In the genomic region with DNA sequence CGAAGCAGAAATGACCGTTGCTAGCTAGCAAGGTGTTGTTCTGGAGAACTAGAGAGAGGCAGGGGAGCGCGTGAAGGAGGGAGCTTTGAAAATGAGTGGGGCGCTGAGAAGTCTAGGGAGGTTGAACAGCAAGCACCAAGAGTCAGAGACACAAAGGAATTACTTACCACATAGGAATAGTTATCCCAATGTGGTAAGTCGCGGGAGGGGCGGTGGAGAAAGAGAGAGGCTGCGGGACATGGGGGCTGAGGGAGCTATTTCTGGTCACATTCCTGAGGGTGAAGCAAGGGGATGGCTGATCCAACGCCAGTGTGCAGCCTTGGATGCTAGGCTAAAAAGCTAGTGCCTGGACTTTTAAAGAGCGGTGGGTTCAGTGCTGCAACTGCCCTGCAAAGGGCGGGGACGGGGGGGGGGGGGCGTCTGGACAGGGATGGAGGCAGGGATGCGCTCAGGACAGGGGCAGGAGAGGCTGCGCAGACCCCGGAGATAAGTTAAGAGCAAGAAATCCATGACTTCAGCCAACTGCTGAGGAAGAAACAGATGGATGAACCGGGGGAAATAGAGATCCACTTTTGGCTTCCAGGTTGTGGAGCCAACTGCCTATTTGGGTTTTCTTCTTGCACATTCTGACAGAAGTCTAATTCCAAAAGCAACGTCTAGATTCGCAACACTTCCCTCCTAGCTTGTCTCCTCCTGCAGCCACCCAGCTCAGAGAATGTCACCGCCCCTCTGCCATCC, we compare ENCODE assay signal across 23 mouse cellular contexts. TPM values are rescaled to one million over a fixed set of nuclear protein-coding genes. Genes with fewer than 3 reads are reported as not detected.
DNase-seq lines count a peak whose midpoint lies in the region; ATAC-seq and TF ChIP-seq lines count a peak whose summit lies in the region.
"Not testable (repeated sequence)": the region's sequence is repeated elsewhere in the genome, so short reads cannot be mapped to it uniquely, and the experiment has no call there.
"Had no signal": no experiment of that assay in that cellular context is flagged by ENCODE, and none has a peak within 500 bp of the region (broad histone marks: within the 10 kb centered on the region; RNA-seq: fewer than 3 reads in every experiment).

No protein-coding gene starts in this region.

- intact Hi-C loops in gastrocnemius, adult 2 months (cut with DNase I): not testable (repeated sequence)

- H3K9me3 ChIP-seq in embryonic facial prominence, embryonic 15.5 days (replicated peaks); heart, embryonic 13.5 days; hindbrain, postnatal 0 days (ENCODE audit: low read length); limb, embryonic 11.5 days (ENCODE audit: control insufficient read depth, low read length); lung, postnatal 0 days (ENCODE audit: low read length): not testable (repeated sequence)

- not testable (repeated sequence) for H3K4me3 ChIP-seq in embryonic facial prominence, embryonic 15.5 days (replicated peaks); hindbrain, postnatal 0 days (ENCODE audit: low read length); limb, embryonic 11.5 days (ENCODE audit: low read depth, low read length); lung, postnatal 0 days (ENCODE audit: low read depth, low read length)
- peak overlapping the region; percentile 7 for H3K4me3 ChIP-seq in gastrocnemius, adult 2 months
- peak overlapping the region; percentile 26 for H3K4me3 ChIP-seq in heart, embryonic 13.5 days

- H3K4me2 ChIP-seq in embryonic facial prominence, embryonic 15.5 days (replicated peaks): peak overlapping the region; percentile 22; the same call in 1 of the 2 replicates
- H3K4me2 ChIP-seq in heart, embryonic 13.5 days: peak overlapping the region; percentile 60
- H3K4me2 ChIP-seq in hindbrain, postnatal 0 days (ENCODE audit: low read depth, low read length); limb, embryonic 11.5 days (ENCODE audit: low read depth, severe bottlenecking); lung, postnatal 0 days (replicated peaks; ENCODE audit: low read depth, low read length): not testable (repeated sequence)

- TF ChIP-seq CTCF in gastrocnemius, adult 2 months (IDR thresholded peaks at IDR 0.05); hindbrain, postnatal 0 days (IDR thresholded peaks at IDR 0.05; ENCODE audit: low read depth); lung, postnatal 0 days (IDR thresholded peaks at IDR 0.05): not testable (repeated sequence)

- H3K27me3 ChIP-seq in embryonic facial prominence, embryonic 15.5 days; heart, embryonic 13.5 days (replicated peaks); hindbrain, postnatal 0 days (ENCODE audit: insufficient read depth, low read length); limb, embryonic 11.5 days (ENCODE audit: control insufficient read depth, insufficient read depth, low read length); lung, postnatal 0 days (replicated peaks; ENCODE audit: insufficient read depth, low read length): not testable (repeated sequence)

- 8% methylated on average over 15 of the region's 21 CpGs for WGBS in embryonic facial prominence, embryonic 15.5 days
- 12% methylated on average over 16 of the region's 21 CpGs for WGBS in heart, embryonic 13.5 days
- 22% methylated on average over 12 of the region's 21 CpGs for whole genome bisulfite sequencing in hindbrain, postnatal 0 days
- WGBS in limb, embryonic 11.5 days: 18% methylated on average over 15 of the region's 21 CpGs
- WGBS in lung, postnatal 0 days: 18% methylated on average over 9 of the region's 21 CpGs

- not testable (repeated sequence) for H3K27ac ChIP-seq in embryonic facial prominence, embryonic 15.5 days (replicated peaks); hindbrain, postnatal 0 days; limb, embryonic 11.5 days (replicated peaks; ENCODE audit: low read depth, low read length); lung, postnatal 0 days (ENCODE audit: low read length)
- H3K27ac ChIP-seq in gastrocnemius, adult 2 months: peak overlapping the region; percentile 51; the same call in 1 of the 2 replicates
- H3K27ac ChIP-seq in heart, embryonic 13.5 days (replicated peaks): 0 out of 2 replicates have a peak overlapping the region, but pooled peaks have one; percentile 32

- TF ChIP-seq EP300 in lung, postnatal 0 days (IDR thresholded peaks at IDR 0.05): not testable (repeated sequence)

- DNase-seq in cerebellum, adult 9-10 months: peak; percentile 46
- not testable (repeated sequence) for DNase-seq in gastrocnemius, adult 2 months
- DNase-seq in hindbrain, postnatal 0 days (ENCODE audit: low spot score): peak; percentile 0
- peak; percentile 20 for DNase-seq in limb, embryonic 11.5 days (ENCODE audit: low spot score)
- DNase-seq in lung, postnatal 0 days (ENCODE audit: low spot score): peak; percentile 15

- not testable (repeated sequence) for H3K36me3 ChIP-seq in embryonic facial prominence, embryonic 15.5 days; heart, embryonic 13.5 days; hindbrain, postnatal 0 days (ENCODE audit: insufficient read depth, low read length); limb, embryonic 11.5 days (ENCODE audit: control insufficient read depth, insufficient read depth, low read length); lung, postnatal 0 days (ENCODE audit: insufficient read depth, low read length)

- not testable (repeated sequence) for H3K9ac ChIP-seq in embryonic facial prominence, embryonic 15.5 days; hindbrain, postnatal 0 days (replicated peaks; ENCODE audit: low read length); limb, embryonic 11.5 days (ENCODE audit: low read length); lung, postnatal 0 days (replicated peaks; ENCODE audit: low read depth)
- peak overlapping the region; percentile 44; the same call in 1 of the 2 replicates for H3K9ac ChIP-seq in heart, embryonic 13.5 days

- H3K4me1 ChIP-seq in embryonic facial prominence, embryonic 15.5 days; heart, embryonic 13.5 days; hindbrain, postnatal 0 days (ENCODE audit: insufficient read depth, low read length); limb, embryonic 11.5 days (ENCODE audit: control insufficient read depth, insufficient read depth, low read length); lung, postnatal 0 days (ENCODE audit: insufficient read depth, low read depth, low read length): not testable (repeated sequence)

- ATAC-seq in embryonic facial prominence, embryonic 15.5 days (ENCODE audit: insufficient number of reproducible peaks, low FRiP score, low TSS enrichment, low read depth); heart, embryonic 13.5 days (ENCODE audit: extremely low read depth, insufficient number of reproducible peaks, low FRiP score, low TSS enrichment); hindbrain, postnatal 0 days; limb, embryonic 11.5 days (ENCODE audit: insufficient number of reproducible peaks, low FRiP score, low TSS enrichment, low read depth); lung, postnatal 0 days: not testable (repeated sequence)

RNA-seq across cellular contexts. Expression of a gene that starts 7.9 kb away (rescaled TPM):
- 36.5 and 43.8 TPM in 2 replicates for polyA plus RNA-seq in embryonic facial prominence, embryonic 15.5 days (2015; fragmentation: Nextera tagmentation; extraction: Ambion mirVana)
- 10 to 100 TPM; 15.4 to 19.2 TPM for total RNA-seq in gastrocnemius, adult 2 months (2021)
- 44.5 and 49.3 TPM in 2 replicates for polyA plus RNA-seq in heart, embryonic 13.5 days (2015; fragmentation: Nextera tagmentation; extraction: Ambion mirVana)
- 148 and 223 TPM in 2 replicates for total RNA-seq in hindbrain, postnatal 0 days (2014; rRNA removed)
- polyA plus RNA-seq in hindbrain, postnatal 0 days (2015; fragmentation: Nextera tagmentation; extraction: Ambion mirVana): 289 and 292 TPM in 2 replicates
- polyA plus RNA-seq in limb, embryonic 11.5 days (2014; fragmentation: Nextera tagmentation; extraction: Ambion mirVana): 29.9 and 40.0 TPM in 2 replicates
- polyA plus RNA-seq in lung, postnatal 0 days (2015; fragmentation: Nextera tagmentation; extraction: Ambion mirVana): 23.7 and 24.5 TPM in 2 replicates
- total RNA-seq: monocyte, adult 5-6 weeks had no signal
- polyA plus RNA-seq: G1E had no signal

RNA-seq across cellular contexts. Expression of a gene that starts 26.0 kb away (rescaled TPM):
- polyA plus RNA-seq in embryonic facial prominence, embryonic 15.5 days (2015; fragmentation: Nextera tagmentation; extraction: Ambion mirVana): 75.9 and 79.7 TPM in 2 replicates
- 10 to 100 TPM in 1 of 2 experiments, 1 to 10 TPM in 1; 8.2 to 13.3 TPM for total RNA-seq in gastrocnemius, adult 2 months (2021)
- polyA plus RNA-seq in heart, embryonic 13.5 days (2015; fragmentation: Nextera tagmentation; extraction: Ambion mirVana): 63.3 and 69.8 TPM in 2 replicates
- 95.9 and 108 TPM in 2 replicates for total RNA-seq in hindbrain, postnatal 0 days (2014; rRNA removed)
- polyA plus RNA-seq in hindbrain, postnatal 0 days (2015; fragmentation: Nextera tagmentation; extraction: Ambion mirVana): 61.3 and 61.9 TPM in 2 replicates
- polyA plus RNA-seq in limb, embryonic 11.5 days (2014; fragmentation: Nextera tagmentation; extraction: Ambion mirVana): 73.5 and 83.4 TPM in 2 replicates
- 43.3 and 43.7 TPM in 2 replicates for polyA plus RNA-seq in lung, postnatal 0 days (2015; fragmentation: Nextera tagmentation; extraction: Ambion mirVana)

RNA-seq across cellular contexts. Expression of a gene that starts 26.9 kb away (rescaled TPM):
- polyA plus RNA-seq in embryonic facial prominence, embryonic 15.5 days (2015; fragmentation: Nextera tagmentation; extraction: Ambion mirVana): 41.4 and 45.5 TPM in 2 replicates
- 10 to 100 TPM; 27.0 to 41.1 TPM for total RNA-seq in gastrocnemius, adult 2 months (2021)
- 54.1 and 61.6 TPM in 2 replicates for polyA plus RNA-seq in heart, embryonic 13.5 days (2015; fragmentation: Nextera tagmentation; extraction: Ambion mirVana)
- total RNA-seq in hindbrain, postnatal 0 days (2014; rRNA removed): 77.6 and 87.8 TPM in 2 replicates
- polyA plus RNA-seq in hindbrain, postnatal 0 days (2015; fragmentation: Nextera tagmentation; extraction: Ambion mirVana): 55.5 and 55.9 TPM in 2 replicates
- polyA plus RNA-seq in limb, embryonic 11.5 days (2014; fragmentation: Nextera tagmentation; extraction: Ambion mirVana): 40.6 and 42.6 TPM in 2 replicates
- polyA plus RNA-seq in lung, postnatal 0 days (2015; fragmentation: Nextera tagmentation; extraction: Ambion mirVana): 34.3 and 39.7 TPM in 2 replicates

RNA-seq across cellular contexts. Expression of a gene that starts 51.0 kb away (rescaled TPM):
- polyA plus RNA-seq in embryonic facial prominence, embryonic 15.5 days (2015; fragmentation: Nextera tagmentation; extraction: Ambion mirVana): 0.12 and 0.16 TPM in 2 replicates
- not detected for total RNA-seq in gastrocnemius, adult 2 months (2021)
- not detected in 2 replicates for polyA plus RNA-seq in heart, embryonic 13.5 days (2015; fragmentation: Nextera tagmentation; extraction: Ambion mirVana)
- 0.22 and 2.1 TPM in 2 replicates for total RNA-seq in hindbrain, postnatal 0 days (2014; rRNA removed)
- polyA plus RNA-seq in hindbrain, postnatal 0 days (2015; fragmentation: Nextera tagmentation; extraction: Ambion mirVana): 0.68 and 0.99 TPM in 2 replicates
- polyA plus RNA-seq in limb, embryonic 11.5 days (2014; fragmentation: Nextera tagmentation; extraction: Ambion mirVana): not detected in 2 replicates
- 0.06 TPM in 1 of 2 replicates, not detected in the other for polyA plus RNA-seq in lung, postnatal 0 days (2015; fragmentation: Nextera tagmentation; extraction: Ambion mirVana)
- total RNA-seq: adrenal gland, adult 18-20 months; adrenal gland, postnatal 36 days; CH12.LX; G1E; gastrocnemius, postnatal 36 days; heart, adult 8-10 months; heart, postnatal 4 days; layer of hippocampus, adult 2 months; layer of hippocampus, postnatal 25 days; megakaryocyte progenitor cell, adult 5-6 weeks; monocyte, adult 5-6 weeks had no signal
- polyA plus RNA-seq: erythroblast, embryonic 14.5 days; G1E; intestine, embryonic 16.5 days; liver, embryonic 11.5 days; liver, postnatal 0 days; thymus, postnatal 0 days had no signal

RNA-seq across cellular contexts. Expression of a gene that starts 58.9 kb away (rescaled TPM):
- polyA plus RNA-seq in embryonic facial prominence, embryonic 15.5 days (2015; fragmentation: Nextera tagmentation; extraction: Ambion mirVana): 139 and 146 TPM in 2 replicates
- 10 to 100 TPM; 40.6 to 42.4 TPM for total RNA-seq in gastrocnemius, adult 2 months (2021)
- 128 and 139 TPM in 2 replicates for polyA plus RNA-seq in heart, embryonic 13.5 days (2015; fragmentation: Nextera tagmentation; extraction: Ambion mirVana)
- total RNA-seq in hindbrain, postnatal 0 days (2014; rRNA removed): 145 and 147 TPM in 2 replicates
- 306 and 316 TPM in 2 replicates for polyA plus RNA-seq in hindbrain, postnatal 0 days (2015; fragmentation: Nextera tagmentation; extraction: Ambion mirVana)
- polyA plus RNA-seq in limb, embryonic 11.5 days (2014; fragmentation: Nextera tagmentation; extraction: Ambion mirVana): 94.3 and 104 TPM in 2 replicates
- polyA plus RNA-seq in lung, postnatal 0 days (2015; fragmentation: Nextera tagmentation; extraction: Ambion mirVana): 143 and 151 TPM in 2 replicates
